Mouse (Mus musculus): ENCODE results near the gene Ski.

GRCm38 (mm10) chr4:155135909-155136585 is 86.3 kb downstream of the Ski start:
- TF ChIP-seq POLR2A (IDR thresholded peaks at IDR 0.05; ENCODE audit: extremely low read depth, insufficient read depth, low read length) (no peak), CTCF (IDR thresholded peaks at IDR 0.05; ENCODE audit: low read depth, low read length) (no peak)
